Mouse (Mus musculus): ENCODE measurements around the gene Grifin. TPM values are rescaled to one million over a fixed set of nuclear protein-coding genes. Genes with fewer than 3 reads are reported as not detected.
A peak's percentile ranks its signal among the peaks of the same experiment; 100 is the strongest.

Grifin gene
- polyA plus RNA-seq, 1 experiment from 2014 or later: not detected

DNA sequence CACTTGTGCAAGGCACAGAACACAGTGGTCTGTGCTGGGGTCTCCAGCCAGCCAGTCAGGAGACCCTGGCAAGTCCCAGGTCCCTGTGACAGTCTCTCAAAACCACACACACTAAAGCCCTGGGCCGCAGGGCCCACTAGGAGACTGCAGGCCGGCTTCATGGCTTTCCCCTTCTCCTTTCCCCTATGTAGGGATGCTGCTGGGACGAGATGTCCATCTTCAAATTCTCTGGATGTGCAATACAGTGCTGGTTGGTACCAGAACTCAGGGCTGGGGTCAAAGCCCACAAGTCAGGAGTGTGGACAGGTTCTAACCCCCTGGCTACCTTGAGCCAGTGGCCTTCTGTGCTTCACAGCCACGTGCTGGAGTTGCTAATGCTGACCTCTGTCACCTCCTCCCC lies 1.4 kb upstream of the Grifin start:
- Histone ChIP-seq H3K27me3 (ENCODE audit: control insufficient read depth, insufficient read depth, low read depth, low read length) (no peaks in the 10 kb centered on the region), H3K27ac (ENCODE audit: low read length) (no peak overlapping the region), H3K4me2 (ENCODE audit: low read depth, low read length) (no peak overlapping the region), H3K9me3 (ENCODE audit: control insufficient read depth, low read length) (no peaks in the 10 kb centered on the region), H3K4me3 (ENCODE audit: low read length) (no peak overlapping the region), H3K4me1 (replicated peaks; ENCODE audit: control insufficient read depth, insufficient read depth, low read length) (peaks cover 14% of the 10 kb centered on the region), H3K36me3 (ENCODE audit: control insufficient read depth, insufficient read depth, low read length) (no peaks in the 10 kb centered on the region), H3K9ac (ENCODE audit: low read length) (no peak overlapping the region)
- no peak for ATAC-seq (ENCODE audit: low read depth)
- 68% methylated on average over 4 of the region's 4 CpGs for WGBS

DNA sequence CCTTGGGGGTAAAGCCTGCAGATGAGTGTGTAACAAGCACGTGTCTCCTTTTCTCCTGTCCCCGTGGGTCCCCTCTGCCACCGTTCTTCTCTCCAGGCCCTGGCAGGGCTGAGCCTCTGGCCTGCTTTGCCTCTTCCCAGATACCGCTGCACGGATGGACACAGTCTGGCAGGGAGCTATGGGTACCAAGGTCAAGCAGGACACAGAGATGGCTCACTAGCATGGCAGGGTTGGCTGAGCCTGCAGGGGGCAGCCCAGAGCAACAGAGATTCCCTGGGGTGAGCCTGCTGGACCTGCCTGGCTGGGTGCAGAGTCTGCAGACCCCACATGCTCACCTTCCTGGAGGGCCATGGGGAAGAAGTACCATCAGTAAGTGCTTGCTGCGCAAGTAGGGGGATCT lies 985 bp upstream of the Grifin start:
- Histone ChIP-seq H3K4me3 (ENCODE audit: low read length) (no peak overlapping the region), H3K9me3 (ENCODE audit: control insufficient read depth, low read length) (no peaks in the 10 kb centered on the region), H3K27ac (ENCODE audit: low read length) (no peak overlapping the region), H3K36me3 (ENCODE audit: control insufficient read depth, insufficient read depth, low read length) (no peaks in the 10 kb centered on the region), H3K9ac (ENCODE audit: low read length) (no peak overlapping the region), H3K27me3 (ENCODE audit: control insufficient read depth, insufficient read depth, low read depth, low read length) (no peaks in the 10 kb centered on the region), H3K4me1 (replicated peaks; ENCODE audit: control insufficient read depth, insufficient read depth, low read length) (peaks cover 14% of the 10 kb centered on the region), H3K4me2 (ENCODE audit: low read depth, low read length) (no peak overlapping the region)
- 58% methylated on average over 6 of the region's 6 CpGs for WGBS
- peak; percentile 31; the same call in 1 of the 2 replicates for ATAC-seq (ENCODE audit: low read depth)

DNA sequence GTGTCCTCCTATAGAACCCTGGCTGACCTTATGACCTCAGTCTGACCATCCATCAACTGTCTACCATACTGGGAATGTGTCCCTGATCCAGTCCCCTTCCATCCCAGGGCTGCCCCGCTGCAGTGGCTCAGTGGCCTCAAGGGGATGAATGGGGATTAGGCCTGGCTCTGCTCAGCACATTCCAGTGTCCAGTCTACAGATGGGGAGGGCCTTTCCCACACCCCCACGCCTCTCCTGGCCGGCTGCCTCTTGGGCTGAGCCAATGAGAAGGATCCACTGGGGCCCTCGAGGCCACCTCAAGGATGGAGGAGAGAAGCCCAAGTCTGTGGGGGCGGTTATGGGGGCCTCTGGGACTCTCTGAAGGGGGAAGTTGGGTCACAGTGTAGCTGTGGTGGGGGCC lies 580 bp upstream of the Grifin start:
- ATAC-seq (ENCODE audit: low read depth): peak; percentile 60
- no peak overlapping the region for H3K4me3 ChIP-seq (ENCODE audit: low read length)

DNA sequence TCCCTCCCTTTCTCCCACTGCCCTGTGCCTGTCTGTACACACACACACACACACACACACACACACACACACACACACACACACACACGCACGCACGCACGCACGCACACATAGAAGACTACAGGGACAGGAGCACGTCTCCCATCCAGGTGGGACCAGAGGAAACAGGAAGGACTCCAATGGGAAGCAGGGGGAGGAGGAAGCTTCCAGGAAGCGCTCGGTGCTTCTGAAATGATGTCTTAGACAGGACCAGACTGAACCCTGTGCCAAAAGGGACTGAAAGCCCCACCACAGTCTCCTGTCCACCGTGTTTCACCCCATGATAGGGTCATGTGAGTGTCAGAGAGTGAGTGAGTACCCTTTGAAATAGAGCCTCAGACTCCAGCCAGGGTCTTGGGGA lies 2.3 kb downstream of the Grifin start:
- Histone ChIP-seq H3K36me3 (ENCODE audit: control insufficient read depth, insufficient read depth, low read length) (no peaks in the 10 kb centered on the region), H3K9ac (ENCODE audit: low read length) (no peak overlapping the region), H3K27me3 (ENCODE audit: control insufficient read depth, insufficient read depth, low read depth, low read length) (no peaks in the 10 kb centered on the region), H3K27ac (ENCODE audit: low read length) (no peak overlapping the region), H3K4me2 (ENCODE audit: low read depth, low read length) (no peak overlapping the region), H3K4me1 (replicated peaks; ENCODE audit: control insufficient read depth, insufficient read depth, low read length) (peaks cover 8% of the 10 kb centered on the region; the same call in 1 of the 2 replicates), H3K9me3 (ENCODE audit: control insufficient read depth, low read length) (no peaks in the 10 kb centered on the region), H3K4me3 (ENCODE audit: low read length) (no peak overlapping the region)
- no peak for ATAC-seq (ENCODE audit: low read depth)
- WGBS: 62% methylated on average over 8 of the region's 9 CpGs

More for the DNA sequence above, 580 bp upstream of the Grifin start:
- Histone ChIP-seq H3K9me3 (ENCODE audit: control insufficient read depth, low read length) (no peaks in the 10 kb centered on the region), H3K9ac (ENCODE audit: low read length) (no peak overlapping the region), H3K27ac (ENCODE audit: low read length) (no peak overlapping the region), H3K4me1 (replicated peaks; ENCODE audit: control insufficient read depth, insufficient read depth, low read length) (peaks cover 14% of the 10 kb centered on the region), H3K27me3 (ENCODE audit: control insufficient read depth, insufficient read depth, low read depth, low read length) (no peaks in the 10 kb centered on the region), H3K4me2 (ENCODE audit: low read depth, low read length) (no peak overlapping the region), H3K36me3 (ENCODE audit: control insufficient read depth, insufficient read depth, low read length) (no peaks in the 10 kb centered on the region)
- WGBS: 37% methylated on average over 5 of the region's 5 CpGs

DNA sequence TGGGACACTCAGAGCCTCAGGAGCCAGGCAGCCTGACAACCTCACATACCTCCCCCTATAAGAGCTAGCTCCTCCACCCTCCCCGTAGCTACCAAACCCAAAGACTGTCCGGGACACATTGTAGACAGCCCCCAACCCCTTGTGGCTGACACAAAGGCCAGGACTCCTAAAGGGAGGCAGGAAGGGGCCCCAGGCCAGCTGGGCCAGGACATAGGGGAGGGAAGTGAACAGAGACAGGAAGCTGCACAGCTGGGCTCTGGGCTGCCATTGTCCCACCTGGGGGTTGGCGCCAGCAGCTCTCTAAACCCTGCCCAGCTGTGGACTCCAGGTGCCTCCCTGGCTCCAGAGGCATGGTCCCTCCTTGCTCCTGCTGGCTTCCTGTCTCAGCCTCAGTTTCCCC lies 8.0 kb downstream of the Grifin start:
- Histone ChIP-seq H3K9me3 (ENCODE audit: control insufficient read depth, low read length) (no peaks in the 10 kb centered on the region), H3K27me3 (ENCODE audit: control insufficient read depth, insufficient read depth, low read depth, low read length) (no peaks in the 10 kb centered on the region), H3K4me2 (ENCODE audit: low read depth, low read length) (no peak overlapping the region), H3K4me3 (ENCODE audit: low read length) (no peak overlapping the region), H3K36me3 (ENCODE audit: control insufficient read depth, insufficient read depth, low read length) (no peaks in the 10 kb centered on the region), H3K9ac (ENCODE audit: low read length) (no peak overlapping the region), H3K4me1 (replicated peaks; ENCODE audit: control insufficient read depth, insufficient read depth, low read length) (no peaks in the 10 kb centered on the region), H3K27ac (ENCODE audit: low read length) (no peak overlapping the region)
- peak; percentile 71; the same call in 1 of the 2 replicates for ATAC-seq (ENCODE audit: low read depth)
- 51% methylated on average over 3 of the region's 3 CpGs for WGBS

DNA sequence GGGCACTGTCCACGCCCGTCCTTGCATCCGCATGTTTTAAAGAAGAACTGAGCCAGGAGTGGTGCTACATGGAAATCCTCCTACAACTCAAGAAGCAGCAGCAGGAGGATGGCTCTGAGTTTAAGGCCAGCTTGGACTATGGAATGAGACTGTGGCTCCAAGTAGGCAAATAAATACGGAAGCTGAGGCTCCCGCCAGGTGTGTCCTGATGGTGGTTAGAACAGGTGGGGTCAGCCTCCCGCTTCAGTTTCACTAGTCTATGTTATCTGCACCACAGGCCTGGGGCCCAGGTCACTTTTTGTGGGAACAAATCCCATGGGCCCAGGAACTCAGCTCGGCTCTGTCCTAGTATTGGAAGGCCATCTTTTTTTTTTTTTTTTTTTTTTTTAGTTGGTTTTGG lies 11.2 kb downstream of the Grifin start:
- Histone ChIP-seq H3K4me1 (replicated peaks; ENCODE audit: control insufficient read depth, insufficient read depth, low read length) (peaks cover 3% of the 10 kb centered on the region; the same call in 1 of the 2 replicates), H3K9ac (ENCODE audit: low read length) (no peak overlapping the region), H3K36me3 (ENCODE audit: control insufficient read depth, insufficient read depth, low read length) (no peaks in the 10 kb centered on the region), H3K27ac (ENCODE audit: low read length) (no peak overlapping the region), H3K4me2 (ENCODE audit: low read depth, low read length) (no peak overlapping the region), H3K27me3 (ENCODE audit: control insufficient read depth, insufficient read depth, low read depth, low read length) (no peaks in the 10 kb centered on the region), H3K4me3 (ENCODE audit: low read length) (no peak overlapping the region), H3K9me3 (ENCODE audit: control insufficient read depth, low read length) (no peaks in the 10 kb centered on the region)
- no peak for ATAC-seq (ENCODE audit: low read depth)
- 87% methylated on average over 7 of the region's 7 CpGs for WGBS

DNA sequence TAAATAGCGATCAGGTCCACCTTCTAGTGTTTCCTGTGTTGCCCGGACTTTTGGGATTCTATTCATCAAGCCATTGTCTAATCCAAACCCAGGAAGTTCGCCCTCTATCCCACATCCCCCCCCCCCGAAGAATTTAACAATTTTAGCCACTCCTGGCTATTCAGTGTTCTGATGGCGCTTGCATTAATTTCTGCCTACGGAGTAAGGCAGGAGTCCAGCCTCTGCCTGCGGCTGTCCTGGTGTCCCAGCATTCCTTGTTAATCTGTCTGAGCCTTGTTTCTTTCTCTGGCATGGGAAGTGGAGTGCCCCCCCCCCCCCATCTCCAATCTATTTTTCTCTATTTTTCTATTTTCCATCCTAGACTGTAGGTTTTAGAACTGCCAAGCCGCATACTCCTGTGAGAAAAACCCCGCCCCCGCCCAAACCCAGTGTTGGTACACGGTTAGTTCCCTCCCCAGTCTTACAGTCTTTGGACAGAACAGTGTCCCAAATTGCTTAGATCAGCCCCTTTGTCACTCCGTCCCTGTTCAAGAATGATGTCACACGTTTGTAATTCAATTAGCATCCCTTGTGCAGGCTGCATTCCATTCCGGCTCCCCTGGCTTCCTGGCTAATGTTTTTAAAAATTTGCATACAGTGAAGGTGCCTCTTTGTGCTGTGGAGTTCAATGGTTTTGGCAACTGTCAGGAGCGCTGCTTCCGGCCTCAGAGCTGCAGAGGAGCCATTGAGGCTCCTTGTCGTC lies 15.4 kb downstream of the Grifin start:
- 35% methylated on average over 17 of the region's 17 CpGs for WGBS
- ATAC-seq (ENCODE audit: low read depth): peak; percentile 45; the same call in 1 of the 2 replicates
- H3K36me3 ChIP-seq (ENCODE audit: control insufficient read depth, insufficient read depth, low read length): no peaks in the 10 kb centered on the region
- H3K27me3 ChIP-seq (ENCODE audit: control insufficient read depth, insufficient read depth, low read depth, low read length): no peaks in the 10 kb centered on the region
- H3K4me3 ChIP-seq (ENCODE audit: low read length): no peak overlapping the region
- no peak overlapping the region for H3K27ac ChIP-seq (ENCODE audit: low read length)
- no peak overlapping the region for H3K4me2 ChIP-seq (ENCODE audit: low read depth, low read length)
- H3K4me1 ChIP-seq (replicated peaks; ENCODE audit: control insufficient read depth, insufficient read depth, low read length): peaks cover 3% of the 10 kb centered on the region; the same call in 1 of the 2 replicates
- no peaks in the 10 kb centered on the region for H3K9me3 ChIP-seq (ENCODE audit: control insufficient read depth, low read length)
- no peak overlapping the region for H3K9ac ChIP-seq (ENCODE audit: low read length)

DNA sequence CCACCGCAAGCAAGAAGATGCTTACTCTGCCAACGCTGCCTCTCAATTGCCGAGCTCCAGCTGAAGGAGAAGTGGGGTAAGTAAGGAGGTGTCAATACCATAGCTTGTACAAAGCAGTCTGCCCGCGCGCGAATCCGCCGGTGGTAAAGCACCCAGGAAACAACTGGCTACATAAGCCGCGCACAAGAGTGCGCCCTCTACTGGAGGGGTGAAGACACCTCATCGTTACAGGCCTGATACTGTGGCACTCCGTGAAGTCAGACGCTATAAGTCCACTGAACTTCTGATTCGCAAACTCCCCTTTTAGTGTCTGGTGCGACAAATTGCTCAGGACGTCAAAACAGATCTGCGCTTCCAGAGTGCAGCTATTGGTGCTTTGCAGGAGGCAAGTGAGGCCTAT lies 18.5 kb downstream of the Grifin start:
- H3K4me3 ChIP-seq (ENCODE audit: low read length): no peak overlapping the region
- H3K9me3 ChIP-seq (ENCODE audit: control insufficient read depth, low read length): no peaks in the 10 kb centered on the region
- H3K27ac ChIP-seq (ENCODE audit: low read length): no peak overlapping the region
- no peak overlapping the region for H3K9ac ChIP-seq (ENCODE audit: low read length)
- no peaks in the 10 kb centered on the region for H3K36me3 ChIP-seq (ENCODE audit: control insufficient read depth, insufficient read depth, low read length)
- 86% methylated on average over 19 of the region's 19 CpGs for WGBS
- ATAC-seq (ENCODE audit: low read depth): no peak
- H3K4me2 ChIP-seq (ENCODE audit: low read depth, low read length): no peak overlapping the region
- peaks cover 3% of the 10 kb centered on the region; the same call in 1 of the 2 replicates for H3K4me1 ChIP-seq (replicated peaks; ENCODE audit: control insufficient read depth, insufficient read depth, low read length)
- no peaks in the 10 kb centered on the region for H3K27me3 ChIP-seq (ENCODE audit: control insufficient read depth, insufficient read depth, low read depth, low read length)

DNA sequence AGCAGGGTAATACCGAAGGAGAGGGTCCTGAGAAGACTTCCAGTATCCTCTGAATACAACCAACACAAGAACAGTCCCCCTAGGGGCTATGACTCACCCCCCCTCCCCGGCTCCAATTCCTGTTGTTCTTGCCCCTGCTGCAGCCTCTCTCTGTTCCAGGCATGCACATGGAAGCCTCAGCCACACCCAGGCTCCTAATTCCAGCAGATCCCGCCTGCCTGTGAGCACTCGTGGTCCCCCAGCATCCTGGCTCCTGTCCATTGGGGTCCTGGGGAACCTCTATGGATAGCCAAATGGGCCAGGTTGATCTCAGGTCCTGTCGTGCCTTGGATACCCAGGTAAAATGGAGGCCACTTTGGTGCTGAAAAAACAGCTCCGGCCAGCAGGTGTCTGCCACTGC lies 19.2 kb downstream of the Grifin start:
- Histone ChIP-seq H3K4me1 (replicated peaks; ENCODE audit: control insufficient read depth, insufficient read depth, low read length) (peaks cover 3% of the 10 kb centered on the region; the same call in 1 of the 2 replicates), H3K9me3 (ENCODE audit: control insufficient read depth, low read length) (no peaks in the 10 kb centered on the region), H3K36me3 (ENCODE audit: control insufficient read depth, insufficient read depth, low read length) (no peaks in the 10 kb centered on the region), H3K9ac (ENCODE audit: low read length) (no peak overlapping the region), H3K4me2 (ENCODE audit: low read depth, low read length) (no peak overlapping the region), H3K4me3 (ENCODE audit: low read length) (no peak overlapping the region), H3K27me3 (ENCODE audit: control insufficient read depth, insufficient read depth, low read depth, low read length) (no peaks in the 10 kb centered on the region), H3K27ac (ENCODE audit: low read length) (no peak overlapping the region)
- ATAC-seq (ENCODE audit: low read depth): no peak
- WGBS: 44% methylated on average over 6 of the region's 6 CpGs
